Mouse (Mus musculus) yolk sac, embryonic 10.5 days (tissue): ENCODE results near the gene Gm7145.
"Not testable (repeated sequence)": the region's sequence is repeated elsewhere in the genome, so short reads cannot be mapped to it uniquely, and the experiment has no call there.

ENCODE experiments used
- DNase-seq: peaks from one replicate; pipeline ENCODE4 v3.0.0-alpha.2; 2017; ENCODE audit warnings: low spot score

Gm7145 gene

GRCm38 (mm10) chr1:117965639-117966038, at the start of gene Gm7145:
Gene Gm7145, plus strand, starts transcription at chr1:117965939.
- no peak for DNase-seq

DNA sequence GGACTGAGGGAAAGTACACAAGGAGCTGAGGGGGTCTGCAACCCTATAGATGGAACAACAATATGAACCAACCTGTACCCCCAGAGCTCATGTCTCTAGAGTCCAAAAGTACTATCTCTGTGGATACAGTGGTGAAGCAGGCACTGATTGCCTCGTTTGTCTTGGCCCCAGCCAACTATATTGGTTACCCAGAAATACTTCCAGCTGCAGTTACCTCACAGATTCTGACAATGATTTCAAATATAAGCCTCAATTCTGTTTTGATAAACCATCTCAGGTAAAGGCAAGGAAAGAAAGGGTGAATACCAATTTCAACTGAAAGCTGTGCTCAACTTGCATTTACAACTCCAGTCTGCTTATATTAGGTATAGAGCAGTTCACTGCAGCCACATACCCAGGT, 38.0 kb upstream of the Gm7145 start, which contains the start of gene Gm28168:
Gene Gm28168 (plus strand): TSS at position 301 of the 400 bp plus-strand sequence.
- not testable (repeated sequence) for DNase-seq

DNA sequence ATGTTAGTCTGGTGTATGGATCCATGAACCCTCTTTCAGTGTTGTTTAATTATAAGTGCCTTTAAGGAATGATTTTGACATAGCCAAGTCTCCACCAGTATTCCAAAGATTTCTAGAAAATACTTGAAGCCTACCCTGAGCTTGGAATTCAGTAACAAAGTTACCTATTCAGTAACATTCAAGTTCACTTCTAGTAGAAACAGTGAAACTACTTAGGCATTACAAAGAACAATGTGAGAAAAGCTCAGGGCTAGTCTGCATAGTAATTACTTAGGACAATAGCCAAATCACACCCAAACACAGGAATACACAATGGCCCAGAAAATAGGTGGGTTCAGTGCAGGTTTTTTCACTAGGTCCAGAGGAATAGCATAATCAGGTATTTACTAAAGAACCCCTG, 38.1 kb downstream of the Gm7145 start:
- not testable (repeated sequence) for DNase-seq

DNA sequence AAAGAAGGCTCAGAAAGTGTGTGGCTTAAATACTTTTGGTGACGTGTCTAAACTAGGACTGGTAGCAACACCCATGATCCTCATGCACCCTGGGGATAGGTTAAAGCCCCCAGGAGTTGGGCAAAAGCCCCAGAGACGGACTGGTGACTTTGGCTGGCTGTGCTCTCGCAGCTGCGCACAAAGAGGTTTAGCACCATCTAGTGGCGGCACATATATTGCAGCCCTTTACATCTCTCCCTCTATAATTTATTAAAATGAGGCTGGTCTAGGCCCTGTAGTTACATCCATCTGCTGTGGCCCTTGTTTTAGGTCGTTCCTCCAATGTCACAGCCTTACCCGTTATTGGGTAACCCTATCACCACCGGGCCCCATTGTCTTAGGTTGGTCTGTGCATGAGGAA, 47.0 kb downstream of the Gm7145 start:
- not testable (repeated sequence) for DNase-seq
